Mouse (Mus musculus) C2C12 (cell line): ENCODE data around the gene Gkap1.

Source experiments
- CEBPB ChIP-seq: IDR thresholded peaks from one replicate; pipeline ENCODE4 v1.6.1; 2011; ENCODE audit warnings: low read depth, mild to moderate bottlenecking, control low read depth, moderate library complexity
- CTCF ChIP-seq: IDR thresholded peaks from one replicate; pipeline ENCODE4 v1.5.1; 2011; ENCODE audit not compliant: control insufficient read depth, insufficient read depth, insufficient read length
- MAX ChIP-seq: IDR thresholded peaks from one replicate; pipeline ENCODE4 v1.6.1; 2011; ENCODE audit warnings: mild to moderate bottlenecking, control low read depth
- MYOD1 ChIP-seq: IDR thresholded peaks from one replicate; pipeline ENCODE4 v1.6.1; 2011; ENCODE audit warnings: low read depth; ENCODE audit not compliant: control insufficient read depth, insufficient read length
- MYOG ChIP-seq: IDR thresholded peaks from one replicate; pipeline ENCODE4 v1.6.1; 2011; ENCODE audit not compliant: control insufficient read depth, insufficient read length; ENCODE audit errors: extremely low read depth
- USF1 ChIP-seq: IDR thresholded peaks from one replicate; pipeline ENCODE4 v1.6.1; 2011; ENCODE audit warnings: low read depth, mild to moderate bottlenecking, control low read depth, moderate library complexity

DNA sequence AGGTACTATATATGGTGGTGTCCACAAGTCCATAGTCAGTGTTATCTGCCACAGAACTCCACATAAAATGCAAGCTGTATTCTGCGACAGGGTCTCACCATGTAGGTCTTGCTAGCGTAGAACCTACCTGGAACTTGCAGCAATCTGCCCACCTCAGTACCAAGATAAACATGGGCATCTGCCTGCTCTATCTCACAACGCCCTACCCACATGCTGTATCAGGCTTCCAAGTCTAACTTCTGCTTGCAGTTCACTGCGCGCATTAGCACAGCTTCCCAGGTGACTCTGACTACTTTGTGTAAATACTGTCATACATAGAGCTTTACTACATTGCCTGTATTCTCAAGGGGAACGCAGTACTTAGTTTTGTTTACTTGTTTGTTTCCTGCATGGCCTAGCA lies 26.5 kb upstream of the Gkap1 start:
- TF ChIP-seq CTCF (no peak), MAX (no peak), CEBPB (no peak), MYOG (no peak), USF1 (no peak), MYOD1 (no peak)
